In genomic region chr14:21989291-21989913, GRCm38 (mm10) we compare ENCODE assay signal across 8 mouse cellular contexts. TPM values are rescaled to one million over a fixed set of nuclear protein-coding genes. Genes with fewer than 3 reads are reported as not detected.
A peak's percentile ranks its signal among the peaks of the same experiment; 100 is the strongest.
DNase-seq lines count a peak whose midpoint lies in the region; ATAC-seq and TF ChIP-seq lines count a peak whose summit lies in the region.

TSS of gene Zfp503 (minus strand) at chr14:21989601.

- under 1% methylated on average over 37 of the region's 37 CpGs for WGBS in lung, adult 2 months

- H3K4me3 ChIP-seq in lung, adult 2 months (replicated peaks; ENCODE audit: extremely low read depth, low read depth, low read length): peak within 1 kb of the TSS; percentile 64

- TF ChIP-seq CTCF in lung, adult 2 months (IDR thresholded peaks at IDR 0.05; ENCODE audit: insufficient read depth, low read length): no peak

- peaks cover 6% of the 10 kb centered on the region; the same call in 1 of the 2 replicates for H3K4me1 ChIP-seq in lung, adult 2 months (ENCODE audit: control insufficient read depth, insufficient read depth, low read length)

- TF ChIP-seq POLR2A in lung, adult 2 months (IDR thresholded peaks at IDR 0.05; ENCODE audit: borderline replicate concordance, extremely low read depth, low read depth, low read length): peak; percentile 65; the same call in 1 of the 2 replicates

- no peak for ATAC-seq in erythroid progenitor cell, adult 5-6 weeks (replicated peaks; ENCODE audit: low FRiP score, poor library complexity, severe bottlenecking)

- DNase-seq in cerebellum, adult 9-11 months: peak; percentile 16
- no peak for DNase-seq in cerebellum, adult 18-20 months
- peak; percentile 85 for DNase-seq in embryo, embryonic 10 days (ENCODE audit: low spot score)
- no peak for DNase-seq in gonadal fat pad, adult 2 months (ENCODE audit: low read depth)
- DNase-seq in kidney, adult 18-20 months: peak; percentile 87
- peak; percentile 81 for DNase-seq in lung, adult 2 months
- peak; percentile 73 for DNase-seq in ovary, postnatal 10 days (ENCODE audit: low spot score)

RNA-seq across cellular contexts. Expression of gene Zfp503, which starts in this region (rescaled TPM):
- polyA plus RNA-seq in gonadal fat pad, adult 2 months (2012; rRNA removed): 30.9 and 43.6 TPM in 2 replicates
- polyA plus RNA-seq in lung, adult 2 months (2012; rRNA removed): 48.6 and 75.9 TPM in 2 replicates
- not detected in 2 replicates for total RNA-seq in erythroid progenitor cell, adult 5-6 weeks (2015; ENCODE audit: low replicate concordance)
- not detected in 2 replicates for total RNA-seq in erythroid progenitor cell, adult 5-6 weeks (2017; ENCODE audit: low replicate concordance)

Comparison
In these comparisons a context has a peak if more than half of its experiments do, and no peak if none do; other contexts are left out.
1. DNase-seq: peak in cerebellum, adult 9-11 months (single experiment), embryo, embryonic 10 days (single experiment), kidney, adult 18-20 months (single experiment), lung, adult 2 months (single experiment) and ovary, postnatal 10 days (single experiment); none in cerebellum, adult 18-20 months (0 of 2) and gonadal fat pad, adult 2 months (single experiment).